Mouse (Mus musculus): ENCODE data around the gene Aldh18a1.

DNA sequence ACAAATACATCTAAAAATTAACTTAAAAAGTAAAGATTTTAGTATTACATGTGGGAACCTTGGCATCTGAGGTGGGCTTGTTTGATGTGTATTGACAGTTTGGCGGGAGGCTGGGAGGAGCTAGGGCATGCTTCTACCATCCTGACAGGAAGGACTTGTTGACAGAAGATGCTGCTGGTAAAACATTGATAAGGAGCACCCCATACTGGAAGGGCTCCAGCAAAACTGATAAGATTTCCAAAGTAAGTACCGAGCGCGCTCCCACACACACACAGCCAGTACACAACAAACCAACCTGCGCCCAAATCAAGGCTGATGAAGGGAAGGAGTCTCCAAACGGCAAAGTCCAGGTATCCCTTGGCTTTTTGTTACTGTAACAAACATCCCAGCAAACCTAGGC, 51.7 kb downstream of the Aldh18a1 start:
- TF ChIP-seq CTCF (conservative IDR thresholded peaks at IDR 0.05; ENCODE audit: low read length) (no peak), POU5F1 (IDR thresholded peaks at IDR 0.05; ENCODE audit: borderline replicate concordance, low read length) (no peak)

Measured in E14TG2a.4 (cell line).